Mouse (Mus musculus): Measurements from ENCODE around the gene Nbl1. TPM values are rescaled to one million over a fixed set of nuclear protein-coding genes. Genes with fewer than 3 reads are reported as not detected.

The Nbl1 gene
- polyA plus RNA-seq (2015; fragmentation: Nextera tagmentation; extraction: Ambion mirVana): 167 and 168 TPM in 2 replicates

DNA sequence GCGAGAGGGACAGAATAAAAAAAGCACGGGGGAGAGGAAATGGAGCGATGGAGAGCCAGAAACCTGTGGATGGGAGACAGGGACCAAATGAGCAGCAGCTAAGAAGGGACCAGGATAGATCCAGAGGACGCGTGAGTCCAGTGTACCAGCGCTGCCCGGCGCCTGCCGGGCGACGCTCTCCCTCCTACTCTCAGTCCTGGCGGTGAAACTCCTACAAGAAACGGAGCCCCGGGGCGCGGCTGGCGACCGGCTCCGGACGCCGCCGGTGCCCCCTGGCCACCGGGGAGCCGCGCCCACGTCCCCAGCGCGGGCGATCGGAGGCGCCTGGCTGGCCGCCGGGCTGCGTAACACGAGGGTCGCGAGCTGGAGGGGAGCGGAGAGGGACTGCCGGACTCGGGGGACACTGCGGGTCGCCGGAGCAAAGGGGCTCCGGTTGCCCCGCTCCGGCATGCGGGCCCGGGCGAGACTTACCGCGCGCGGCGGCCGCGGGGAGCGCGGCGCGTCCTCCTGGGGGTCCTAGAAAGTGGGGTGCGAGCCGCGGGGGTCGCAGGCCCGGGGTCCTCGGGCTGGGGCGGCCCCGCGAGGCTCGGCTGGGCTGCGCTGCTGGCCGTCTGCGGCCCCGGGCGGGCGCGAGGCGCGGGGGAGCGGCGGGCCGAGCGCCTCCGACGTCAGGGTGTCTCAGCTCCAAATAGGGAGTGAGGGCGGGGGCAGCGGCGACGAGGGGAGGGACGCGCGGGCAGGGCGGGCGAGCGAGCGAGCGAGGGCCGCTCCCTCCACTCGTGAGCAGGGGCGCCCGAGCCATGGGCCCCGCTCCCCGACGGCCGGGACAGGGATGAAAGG, at the start of gene Nbl1:
Gene Nbl1 (minus strand): TSS at position 638 of the 840 bp plus-strand sequence.
- Histone ChIP-seq H3K27me3 (peaks cover 3% of the 10 kb centered on the region; the same call in 1 of the 2 replicates), H3K4me1 (peaks cover 65% of the 10 kb centered on the region)

DNA sequence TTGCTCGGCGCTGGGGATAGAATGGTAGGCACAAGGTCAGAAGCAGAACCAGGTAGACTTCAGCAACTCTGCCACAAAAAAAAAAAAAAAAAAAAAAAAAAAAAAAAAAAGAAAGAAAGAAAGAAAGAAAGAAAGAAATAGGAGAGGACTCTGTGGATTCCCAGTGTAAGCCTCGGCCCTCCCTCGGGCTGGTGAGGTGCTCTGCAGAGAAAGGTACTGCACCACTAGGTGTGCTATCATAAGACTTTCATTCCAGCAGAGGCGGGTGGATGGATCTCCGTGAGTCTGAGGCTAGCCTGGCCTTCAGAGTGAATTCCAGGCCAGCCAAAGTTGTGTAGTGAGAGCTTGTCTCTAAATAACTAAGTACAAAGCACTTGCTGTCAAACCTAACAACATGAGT, 49.0 kb upstream of the Nbl1 start:
- Histone ChIP-seq H3K9ac (no peak overlapping the region), H3K27me3 (no peaks in the 10 kb centered on the region), H3K36me3 (no peaks in the 10 kb centered on the region), H3K27ac (replicated peaks) (no peak overlapping the region), H3K4me1 (peaks cover 14% of the 10 kb centered on the region), H3K4me2 (replicated peaks) (no peak overlapping the region), H3K4me3 (replicated peaks) (no peak overlapping the region), H3K9me3 (replicated peaks) (no peaks in the 10 kb centered on the region)
- ATAC-seq (ENCODE audit: insufficient number of reproducible peaks, low FRiP score, low TSS enrichment, low read depth): no peak
- WGBS: 77% methylated on average over 6 of the region's 6 CpGs

More for the DNA sequence above, at the start of gene Nbl1:
- Histone ChIP-seq H3K9me3 (replicated peaks) (no peaks in the 10 kb centered on the region), H3K4me2 (replicated peaks) (peak within 1 kb of the TSS; percentile 90), H3K4me3 (replicated peaks) (peak within 1 kb of the TSS; percentile 79), H3K27ac (replicated peaks) (peak within 1 kb of the TSS; percentile 88), H3K9ac (peak within 1 kb of the TSS; percentile 90), H3K36me3 (no peaks in the 10 kb centered on the region)
- 0 out of 2 replicates have a peak, but pooled peaks have one; percentile 63 for ATAC-seq (ENCODE audit: insufficient number of reproducible peaks, low FRiP score, low TSS enrichment, low read depth)
- WGBS: under 1% methylated on average over 100 of the region's 105 CpGs

DNA sequence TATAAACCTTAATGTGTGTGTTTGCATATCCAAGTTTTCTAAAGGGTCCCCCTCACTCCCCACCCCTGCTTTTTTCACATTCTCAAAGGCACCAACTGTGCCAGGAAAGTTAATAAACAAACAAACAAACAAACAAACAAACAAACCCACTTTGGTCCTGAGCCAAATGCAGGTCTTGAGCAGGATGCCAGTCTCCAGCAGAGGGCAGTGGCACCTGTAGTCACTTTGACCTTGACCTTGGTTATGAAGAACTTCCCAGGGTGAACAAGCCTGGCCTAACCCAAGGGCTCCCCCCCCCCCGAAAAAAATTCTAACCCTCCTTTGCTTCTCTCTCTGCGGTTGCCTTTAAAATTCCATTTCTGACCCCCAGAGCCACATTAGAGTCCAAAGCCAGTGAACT, 47.5 kb upstream of the Nbl1 start:
- Histone ChIP-seq H3K9ac (no peak overlapping the region), H3K27ac (replicated peaks) (no peak overlapping the region)

DNA sequence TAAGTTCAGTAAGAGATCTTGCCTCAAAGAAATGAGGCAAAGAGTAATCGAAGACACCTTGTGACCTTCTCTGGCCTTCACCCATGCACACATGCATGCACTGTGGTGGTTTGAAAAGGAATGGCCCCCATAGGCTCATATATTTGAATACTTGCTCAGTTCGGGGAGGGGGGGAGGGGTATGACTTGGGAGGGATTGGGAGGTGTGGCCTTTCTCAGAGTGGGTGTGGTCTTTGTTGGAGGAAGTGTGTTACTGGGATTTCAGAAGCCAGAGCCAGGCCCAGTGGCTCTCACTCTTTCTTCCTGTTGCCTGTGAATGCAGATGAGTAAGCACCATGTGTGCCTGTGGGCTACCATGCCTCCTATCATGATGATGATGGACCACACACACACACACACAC, 43.2 kb upstream of the Nbl1 start:
- 72% methylated on average over 2 of the region's 2 CpGs for WGBS
- Histone ChIP-seq H3K4me2 (replicated peaks) (no peak overlapping the region), H3K36me3 (no peaks in the 10 kb centered on the region), H3K4me1 (peaks cover 6% of the 10 kb centered on the region), H3K4me3 (replicated peaks) (no peak overlapping the region), H3K27ac (replicated peaks) (no peak overlapping the region), H3K27me3 (no peaks in the 10 kb centered on the region), H3K9me3 (replicated peaks) (no peaks in the 10 kb centered on the region), H3K9ac (no peak overlapping the region)
- no peak for ATAC-seq (ENCODE audit: insufficient number of reproducible peaks, low FRiP score, low TSS enrichment, low read depth)

More for the DNA sequence above, 47.5 kb upstream of the Nbl1 start:
- Histone ChIP-seq H3K4me1 (peaks cover 14% of the 10 kb centered on the region), H3K4me2 (replicated peaks) (no peak overlapping the region), H3K4me3 (replicated peaks) (no peak overlapping the region), H3K9me3 (replicated peaks) (no peaks in the 10 kb centered on the region), H3K27me3 (no peaks in the 10 kb centered on the region), H3K36me3 (no peaks in the 10 kb centered on the region)
- ATAC-seq (ENCODE audit: insufficient number of reproducible peaks, low FRiP score, low TSS enrichment, low read depth): no peak
- 63% methylated on average over 2 of the region's 2 CpGs for WGBS

DNA sequence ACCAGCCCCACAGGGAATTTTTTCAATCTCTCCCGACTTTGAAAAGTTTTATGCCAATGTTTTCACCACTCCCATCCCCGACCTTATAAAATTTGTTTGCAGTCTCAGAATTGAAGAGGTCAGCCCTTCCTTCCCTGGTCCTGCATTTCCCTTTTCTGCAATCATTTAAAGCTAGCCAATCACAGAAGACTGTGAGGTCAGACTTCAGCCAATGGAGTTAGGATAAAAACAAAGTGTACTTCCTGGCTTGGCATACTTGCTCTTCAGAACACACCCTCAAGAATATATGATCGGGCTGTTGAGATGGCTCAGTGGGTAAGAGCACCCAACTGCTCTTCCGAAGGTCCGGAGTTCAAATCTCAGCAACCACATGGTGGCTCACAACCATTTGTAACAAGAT, 40.3 kb upstream of the Nbl1 start:
- WGBS: 78% methylated on average over 5 of the region's 5 CpGs
- Histone ChIP-seq H3K4me1 (peaks cover 22% of the 10 kb centered on the region), H3K9me3 (replicated peaks) (no peaks in the 10 kb centered on the region), H3K9ac (no peak overlapping the region), H3K4me3 (replicated peaks) (no peak overlapping the region), H3K27ac (replicated peaks) (no peak overlapping the region), H3K36me3 (no peaks in the 10 kb centered on the region), H3K4me2 (replicated peaks) (no peak overlapping the region), H3K27me3 (no peaks in the 10 kb centered on the region)
- ATAC-seq (ENCODE audit: insufficient number of reproducible peaks, low FRiP score, low TSS enrichment, low read depth): no peak

DNA sequence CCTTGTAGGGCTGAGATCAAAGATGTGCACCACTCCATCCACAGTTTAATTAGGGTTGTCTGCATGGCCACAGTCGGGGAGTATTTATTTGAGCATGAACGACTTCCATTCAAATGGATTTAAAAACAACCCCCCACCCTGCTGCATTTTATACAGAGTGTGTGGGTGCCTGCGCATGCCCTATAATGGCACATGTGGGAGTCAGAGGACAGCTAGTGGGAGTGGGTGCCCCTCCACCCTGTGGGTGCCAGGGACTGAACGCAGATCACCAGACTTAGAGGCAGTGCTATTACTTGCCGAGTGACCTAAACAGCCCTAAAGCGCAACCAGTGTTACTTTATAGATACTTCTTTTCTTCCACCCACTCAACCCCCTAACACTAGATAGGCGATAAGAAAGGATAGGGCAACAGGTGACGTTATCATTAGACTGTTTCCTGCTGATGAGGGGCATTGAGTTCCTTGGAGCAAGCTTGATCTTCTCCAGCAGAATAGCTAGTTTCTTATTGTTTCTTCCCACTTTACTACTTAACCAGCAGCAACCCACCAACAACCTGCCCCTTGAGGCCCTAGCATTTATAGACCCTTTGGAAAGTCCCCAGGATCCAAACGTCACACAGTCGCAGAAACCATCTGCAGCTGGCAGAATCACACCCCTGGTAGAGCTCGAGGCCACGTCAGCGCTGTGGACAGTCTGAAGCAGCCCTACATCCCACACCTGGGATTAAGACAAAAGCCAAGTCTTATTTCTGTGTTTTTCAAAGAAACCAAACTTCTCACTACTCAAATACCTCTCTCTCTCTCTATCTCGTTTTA, 39.3 kb upstream of the Nbl1 start:
- 0 out of 2 replicates have a peak overlapping the region, but pooled peaks have one; percentile 100 for H3K4me3 ChIP-seq (replicated peaks)
- ATAC-seq (ENCODE audit: insufficient number of reproducible peaks, low FRiP score, low TSS enrichment, low read depth): no peak
- no peaks in the 10 kb centered on the region for H3K27me3 ChIP-seq
- peaks cover 22% of the 10 kb centered on the region for H3K4me1 ChIP-seq
- no peak overlapping the region for H3K9ac ChIP-seq
- no peaks in the 10 kb centered on the region for H3K9me3 ChIP-seq (replicated peaks)
- H3K36me3 ChIP-seq: no peaks in the 10 kb centered on the region
- WGBS: 84% methylated on average over 14 of the region's 14 CpGs
- H3K27ac ChIP-seq (replicated peaks): no peak overlapping the region
- H3K4me2 ChIP-seq (replicated peaks): 0 out of 2 replicates have a peak overlapping the region, but pooled peaks have one; percentile 79

DNA sequence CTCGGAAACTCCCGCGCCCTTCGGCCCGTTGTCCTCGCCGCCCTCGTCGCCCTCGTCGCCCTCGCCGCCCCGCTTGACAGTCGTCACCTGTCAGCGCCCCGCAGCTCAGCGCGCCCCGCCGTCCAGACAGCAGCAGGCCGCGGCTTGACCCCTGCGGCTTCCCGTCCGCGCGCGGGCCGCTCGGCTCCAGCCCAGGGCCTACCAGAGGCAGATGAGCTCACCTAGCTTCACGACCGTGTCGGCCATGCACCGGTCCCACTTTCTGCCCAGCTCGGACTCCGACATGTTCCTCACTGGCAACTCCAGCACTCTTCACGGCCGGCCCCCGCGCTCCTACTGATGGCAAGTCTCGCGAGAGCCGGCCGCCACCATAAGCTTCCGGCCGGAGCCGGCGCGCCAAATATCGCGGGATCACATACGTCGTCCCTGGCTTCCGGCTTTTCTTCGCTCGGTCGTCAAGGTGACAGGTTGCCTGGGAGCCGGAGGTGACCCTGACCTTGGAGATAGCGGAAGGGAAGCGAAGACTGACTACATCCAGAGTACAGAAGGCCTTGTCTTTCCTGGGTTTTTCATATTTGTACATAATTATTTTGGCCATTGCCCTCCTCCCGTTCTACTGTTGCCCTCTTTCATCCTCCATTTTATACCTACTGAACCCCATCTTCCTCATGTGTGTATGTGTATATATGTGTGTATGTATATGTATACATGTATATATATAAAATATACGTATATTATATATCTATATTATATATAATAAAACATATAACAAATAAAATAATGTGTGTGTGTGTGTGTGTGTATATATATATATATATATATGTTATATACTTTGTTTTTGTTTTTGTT, 38.1 kb upstream of the Nbl1 start, which contains the start of gene Minos1:
Gene Minos1 (minus strand): TSS at position 413 of the 849 bp plus-strand sequence.
- Histone ChIP-seq H3K36me3 (0 out of 2 replicates have a peak, but pooled peaks cover 4% of the 10 kb centered on the region), H3K27me3 (no peaks in the 10 kb centered on the region), H3K4me2 (replicated peaks) (peak within 1 kb of the TSS; percentile 79), H3K4me1 (peaks cover 22% of the 10 kb centered on the region), H3K9me3 (replicated peaks) (0 out of 2 replicates have a peak, but pooled peaks cover 3% of the 10 kb centered on the region), H3K9ac (peak within 1 kb of the TSS; percentile 91), H3K27ac (replicated peaks) (peak within 1 kb of the TSS; percentile 94), H3K4me3 (replicated peaks) (peak within 1 kb of the TSS; percentile 100)
- WGBS: under 1% methylated on average over 61 of the region's 63 CpGs
- ATAC-seq (ENCODE audit: insufficient number of reproducible peaks, low FRiP score, low TSS enrichment, low read depth): peak; percentile 98

DNA sequence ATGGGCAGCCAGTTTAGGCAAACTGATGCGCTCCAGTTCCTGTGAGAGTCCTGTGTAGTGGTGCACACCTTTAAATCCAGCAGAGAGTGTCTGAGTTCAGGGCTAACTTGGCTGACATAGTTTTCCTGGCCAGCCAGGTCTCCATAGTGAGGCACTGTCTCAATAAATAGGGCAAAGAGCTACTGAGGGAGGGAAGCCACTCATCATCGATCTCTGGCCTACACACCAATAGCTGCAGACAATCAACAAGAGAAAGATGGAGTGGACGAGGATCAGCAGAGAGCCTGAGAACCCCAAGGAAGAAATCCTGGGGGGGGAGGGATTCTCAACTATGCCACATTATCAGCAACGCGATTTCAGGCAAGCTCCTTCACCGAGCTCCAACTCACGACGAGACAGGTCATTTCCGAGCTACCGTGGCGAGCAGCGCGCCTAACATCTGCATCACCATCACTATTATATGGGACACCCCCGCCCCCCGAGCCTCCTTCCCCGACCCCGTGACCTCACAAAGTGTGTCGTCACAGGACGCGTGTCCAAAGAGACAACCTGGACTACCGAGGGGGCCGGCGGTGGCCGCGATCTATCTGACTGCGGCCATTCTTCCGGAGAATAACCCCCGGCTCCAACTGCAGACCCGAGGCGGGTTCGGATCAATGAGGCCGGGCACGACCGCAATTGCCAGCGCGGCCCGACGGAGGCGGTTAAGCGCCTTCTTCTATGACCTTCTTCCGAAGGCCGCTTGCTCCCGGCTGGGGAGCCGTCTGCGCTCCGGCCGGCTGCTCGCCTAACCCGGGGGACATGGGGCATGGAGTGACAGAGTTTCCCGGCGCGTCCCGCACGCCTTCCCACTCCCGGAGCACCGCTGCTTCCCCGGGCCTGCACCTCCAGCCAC, 37.3 kb upstream of the Nbl1 start:
- Histone ChIP-seq H3K9me3 (replicated peaks) (0 out of 2 replicates have a peak, but pooled peaks cover 3% of the 10 kb centered on the region), H3K4me2 (replicated peaks) (peak overlapping the region; percentile 79), H3K27me3 (no peaks in the 10 kb centered on the region), H3K9ac (peak overlapping the region; percentile 91), H3K27ac (replicated peaks) (peak overlapping the region; percentile 94), H3K4me1 (peaks cover 22% of the 10 kb centered on the region), H3K4me3 (replicated peaks) (peak overlapping the region; percentile 100), H3K36me3 (0 out of 2 replicates have a peak, but pooled peaks cover 4% of the 10 kb centered on the region)
- peak; percentile 11; the same call in 1 of the 2 replicates for ATAC-seq (ENCODE audit: insufficient number of reproducible peaks, low FRiP score, low TSS enrichment, low read depth)
- 2% methylated on average over 57 of the region's 57 CpGs for WGBS

DNA sequence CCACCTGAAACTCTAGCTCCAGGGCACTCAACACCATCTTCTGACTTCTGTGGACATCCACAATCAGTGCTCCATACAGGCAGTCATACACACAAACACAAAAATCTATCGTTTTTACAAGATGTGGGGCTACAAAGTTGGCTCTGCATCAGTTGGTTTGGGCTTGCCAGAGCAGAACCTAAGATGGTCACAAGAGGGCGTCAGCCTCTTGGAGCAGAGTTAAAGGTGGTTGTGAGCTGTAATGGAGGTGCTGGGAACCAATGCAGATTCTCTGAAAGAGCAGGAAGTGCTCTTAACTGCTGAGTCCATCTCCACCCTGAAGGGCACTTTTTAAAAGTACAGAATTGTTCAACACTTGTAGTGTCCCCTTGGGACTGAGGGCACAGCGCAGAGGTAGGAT, 33.7 kb upstream of the Nbl1 start:
- H3K36me3 ChIP-seq: 0 out of 2 replicates have a peak, but pooled peaks cover 4% of the 10 kb centered on the region
- ATAC-seq (ENCODE audit: insufficient number of reproducible peaks, low FRiP score, low TSS enrichment, low read depth): no peak
- H3K9me3 ChIP-seq (replicated peaks): 0 out of 2 replicates have a peak, but pooled peaks cover 10% of the 10 kb centered on the region
- H3K4me1 ChIP-seq: peaks cover 17% of the 10 kb centered on the region
- H3K4me3 ChIP-seq (replicated peaks): no peak overlapping the region
- H3K4me2 ChIP-seq (replicated peaks): no peak overlapping the region
- H3K9ac ChIP-seq: no peak overlapping the region
- no peak overlapping the region for H3K27ac ChIP-seq (replicated peaks)
- H3K27me3 ChIP-seq: no peaks in the 10 kb centered on the region
- 93% methylated on average over 3 of the region's 3 CpGs for WGBS
